Mouse (Mus musculus): ENCODE measurements around the gene Tbcd.

GRCm38 (mm10) chr11:121560294-121560663, 108.5 kb downstream of the Tbcd start:
- TF ChIP-seq CTCF (IDR thresholded peaks at IDR 0.05; ENCODE audit: control insufficient read depth, insufficient read depth, insufficient replicate concordance, low read depth, low read length): no peak
- no peak for TF ChIP-seq POLR2A (IDR thresholded peaks at IDR 0.05; ENCODE audit: control insufficient read depth, low read depth, low read length)

All from testis, adult 2 months (tissue).